Mouse (Mus musculus): ENCODE data around the gene Tpx2. TPM values are rescaled to one million over a fixed set of nuclear protein-coding genes. Genes with fewer than 3 reads are reported as not detected.

Tpx2 gene
- polyA plus RNA-seq, 1 experiment: 1.7 TPM

- DNase-seq (ENCODE audit: extremely low spot score in 1 of 2, low spot score in 1 of 2): no peak
Measured at GRCm38 (mm10) chr2:152911432-152911831, 63.7 kb downstream of the Tpx2 start.

- no peak for DNase-seq (ENCODE audit: extremely low spot score in 1 of 2, low spot score in 1 of 2)
Measured at GRCm38 (mm10) chr2:152913471-152913870, 65.7 kb downstream of the Tpx2 start.

- peak; percentile 70 to 96 for DNase-seq (ENCODE audit: extremely low spot score in 1 of 2, low spot score in 1 of 2)
Measured at GRCm38 (mm10) chr2:152914310-152915120, 66.8 kb downstream of the Tpx2 start.

- DNase-seq (ENCODE audit: extremely low spot score in 1 of 2, low spot score in 1 of 2): no peak
Measured at GRCm38 (mm10) chr2:152915453-152915852, 67.7 kb downstream of the Tpx2 start.

- DNase-seq (ENCODE audit: extremely low spot score in 1 of 2, low spot score in 1 of 2): no peak
Measured at GRCm38 (mm10) chr2:152916111-152916510, 68.3 kb downstream of the Tpx2 start.

GRCm38 (mm10) chr2:152917671-152918070 lies 69.9 kb downstream of the Tpx2 start:
- no peak for DNase-seq (ENCODE audit: extremely low spot score in 1 of 2, low spot score in 1 of 2)

GRCm38 (mm10) chr2:152922376-152922775 lies 74.6 kb downstream of the Tpx2 start:
- no peak for DNase-seq (ENCODE audit: extremely low spot score in 1 of 2, low spot score in 1 of 2)

- DNase-seq (ENCODE audit: extremely low spot score in 1 of 2, low spot score in 1 of 2): no peak
Measured at GRCm38 (mm10) chr2:152923621-152924020, 75.9 kb downstream of the Tpx2 start.

GRCm38 (mm10) chr2:152924128-152924527 lies 76.4 kb downstream of the Tpx2 start:
- no peak for DNase-seq (ENCODE audit: extremely low spot score in 1 of 2, low spot score in 1 of 2)

- no peak for DNase-seq (ENCODE audit: extremely low spot score in 1 of 2, low spot score in 1 of 2)
Measured at GRCm38 (mm10) chr2:152924543-152924942, 76.8 kb downstream of the Tpx2 start.

GRCm38 (mm10) chr2:152925189-152925872 lies 77.6 kb downstream of the Tpx2 start:
- no peak for DNase-seq (ENCODE audit: extremely low spot score in 1 of 2, low spot score in 1 of 2)

GRCm38 (mm10) chr2:152926896-152927295 lies 79.1 kb downstream of the Tpx2 start:
- DNase-seq (ENCODE audit: extremely low spot score in 1 of 2, low spot score in 1 of 2): no peak

- DNase-seq (ENCODE audit: extremely low spot score in 1 of 2, low spot score in 1 of 2): no peak
Measured at GRCm38 (mm10) chr2:152927371-152927770, 79.6 kb downstream of the Tpx2 start.

GRCm38 (mm10) chr2:152928219-152928987 lies 80.6 kb downstream of the Tpx2 start:
- DNase-seq (ENCODE audit: extremely low spot score in 1 of 2, low spot score in 1 of 2): no peak

- DNase-seq (ENCODE audit: extremely low spot score in 1 of 2, low spot score in 1 of 2): no peak
Measured at GRCm38 (mm10) chr2:152928988-152929370, 81.2 kb downstream of the Tpx2 start.

GRCm38 (mm10) chr2:152930276-152930675 lies 82.5 kb downstream of the Tpx2 start:
- DNase-seq (ENCODE audit: extremely low spot score in 1 of 2, low spot score in 1 of 2): no peak

- DNase-seq (ENCODE audit: extremely low spot score in 1 of 2, low spot score in 1 of 2): no peak
Measured at GRCm38 (mm10) chr2:152931456-152932160, 83.8 kb downstream of the Tpx2 start.

- DNase-seq (ENCODE audit: extremely low spot score in 1 of 2, low spot score in 1 of 2): no peak
Measured at GRCm38 (mm10) chr2:152933048-152933447, 85.3 kb downstream of the Tpx2 start, which contains the start of gene Foxs1. Gene Foxs1 (minus strand): TSS chr2:152933208.

- peak in 1 of 2 experiments; percentile 61 for DNase-seq (ENCODE audit: extremely low spot score in 1 of 2, low spot score in 1 of 2)
Measured at GRCm38 (mm10) chr2:152933614-152934013, 85.8 kb downstream of the Tpx2 start.

- peak in 1 of 2 experiments; percentile 73 for DNase-seq (ENCODE audit: extremely low spot score in 1 of 2, low spot score in 1 of 2)
Measured at GRCm38 (mm10) chr2:152939846-152940245, 92.1 kb downstream of the Tpx2 start.

All from frontal cortex, adult 2 months (tissue).